Comparison of ENCODE assay signal across 18 mouse cellular contexts in the genomic region with DNA sequence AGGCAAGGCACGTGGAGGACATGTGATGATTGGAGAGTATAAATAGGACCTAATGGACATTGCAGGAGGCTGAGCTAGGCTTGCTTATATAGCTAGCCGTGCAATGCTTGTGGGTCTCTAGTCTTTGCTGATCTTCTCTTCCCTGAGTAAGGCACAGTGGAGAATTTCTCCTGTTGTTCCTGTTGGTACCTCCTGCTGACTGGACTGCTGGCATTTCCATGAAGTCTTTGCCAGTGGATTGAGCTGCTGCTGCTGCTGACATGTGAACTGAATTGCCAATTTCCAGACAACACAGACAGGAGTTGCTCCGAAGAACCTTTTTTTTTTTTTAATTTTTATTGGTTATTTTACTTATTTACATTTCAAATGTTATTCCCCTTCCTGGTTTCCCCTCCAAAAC. TPM values are rescaled to one million over a fixed set of nuclear protein-coding genes. Genes with fewer than 3 reads are reported as not detected.
"Had no signal": no experiment of that assay in that cellular context is flagged by ENCODE, and none has a peak within 500 bp of the region (broad histone marks: within the 10 kb centered on the region; RNA-seq: fewer than 3 reads in every experiment).

No protein-coding gene starts in this region.

- H3K27ac ChIP-seq: neural tube, embryonic 15.5 days; stomach, embryonic 15.5 days; stomach, postnatal 0 days had no signal

- DNase-seq: retina, postnatal 1 day; right cerebral cortex, adult 18-20 months; right cerebral cortex, postnatal 14 days; right cerebral cortex, postnatal 25 days; right cerebral cortex, postnatal 4 days; spleen, adult 18-20 months; thymus, adult 18-20 months; thymus, adult 2 months; thymus, postnatal 14 days; thymus, postnatal 25 days; thymus, postnatal 36 days; thymus, postnatal 4 days had no signal

- H3K27me3 ChIP-seq: neural tube, embryonic 15.5 days; stomach, embryonic 15.5 days had no signal

- H3K4me3 ChIP-seq: neural tube, embryonic 15.5 days; stomach, embryonic 15.5 days had no signal

- H3K4me1 ChIP-seq: neural tube, embryonic 15.5 days; stomach, embryonic 15.5 days had no signal

RNA-seq across cellular contexts. Expression of gene Gpr158, which starts 41.5 kb away (rescaled TPM):
- polyA plus RNA-seq: small intestine, adult 2 months; spleen, adult 2 months; thymus, postnatal 0 days had no signal
